Mouse (Mus musculus) stomach, postnatal 0 days (tissue): ENCODE results near the gene Gm49339.
"Not testable (repeated sequence)": the region's sequence is repeated elsewhere in the genome, so short reads cannot be mapped to it uniquely, and the experiment has no call there.

Source experiments
- CTCF ChIP-seq: IDR thresholded peaks from 2 replicates; pipeline ENCODE4 v1.5.1; 2016; ENCODE audit warnings: antibody characterized with exemption, low read depth, mild to moderate bottlenecking, moderate library complexity
- EP300 ChIP-seq: optimal IDR thresholded peaks from 2 replicates; pipeline ENCODE3; 2016; ENCODE audit warnings: antibody characterized with exemption

GRCm38 (mm10) chr10:51480397-51480796, at the start of gene Gm49339, which contains the start of gene Lilr4b:
- TF ChIP-seq CTCF, EP300: not testable (repeated sequence)
